Mouse (Mus musculus) hematopoietic stem cell, adult 5-6 weeks (primary cell): ENCODE results near the gene Stx5a. TPM values are rescaled to one million over a fixed set of nuclear protein-coding genes. Genes with fewer than 3 reads are reported as not detected.

Source experiments
- ATAC-seq, 2 experiments: fragments of 125-278 bp in 1 of 2; replicated peaks in 1 of 2; 2 replicates each; pipeline ENCODE4 v1.8.0; 2016 to 2017; ENCODE audit warnings: inconsistent platforms in 2 of 2, mild to moderate bottlenecking in 2 of 2, moderate number of reproducible peaks in 2 of 2, low read depth in 1 of 2, moderate TSS enrichment in 1 of 2; ENCODE audit not compliant: low FRiP score in 2 of 2, poor library complexity in 2 of 2, severe bottlenecking in 2 of 2, insufficient read depth in 1 of 2, low TSS enrichment in 1 of 2
- total RNA-seq: library from RNA; stranded (forward); fragments of 172-1452, 232-1000 nt; gene quantifications from 2 replicates; pipeline ENCODE4 v1.2.3, GENCODE M21; 2017

The Stx5a gene
- total RNA-seq, 1 experiment from 2014 or later: 120 TPM

DNA sequence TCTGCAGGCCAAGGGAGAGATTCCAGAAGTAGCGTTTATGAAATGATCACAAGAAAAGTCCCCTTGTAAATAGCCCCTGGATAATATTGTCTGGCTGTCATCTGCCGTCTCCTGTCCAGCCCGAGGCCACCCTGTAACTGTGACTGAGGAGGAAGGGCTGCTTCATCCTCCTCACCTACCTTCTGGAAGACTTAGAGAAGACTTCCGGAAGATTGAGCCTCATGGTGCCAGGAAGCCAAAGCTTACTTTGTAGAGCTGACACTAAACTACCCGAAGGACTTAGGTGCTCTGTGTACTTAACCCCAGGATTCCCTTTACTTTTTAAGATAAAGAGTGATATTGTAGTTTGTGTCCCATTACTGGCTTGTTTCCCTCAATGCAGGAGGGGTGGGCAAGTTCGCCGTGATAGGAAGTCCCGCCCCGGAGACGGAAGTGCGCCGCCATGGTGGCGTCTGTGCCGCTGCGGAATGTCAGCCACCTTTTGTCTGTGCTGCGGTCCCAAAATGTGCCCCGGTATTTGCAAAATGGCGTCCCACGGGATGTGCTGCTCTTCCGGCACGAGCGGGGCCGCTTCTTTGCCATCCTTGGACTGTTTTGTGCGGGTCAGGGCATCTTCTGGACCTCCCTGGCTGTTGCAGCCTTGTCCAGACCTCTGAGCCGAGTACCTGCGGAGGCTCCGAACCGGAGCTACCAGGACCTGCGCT, 29.5 kb downstream of the Stx5a start, which contains the start of gene Tmem223:
Gene Tmem223 (plus strand): TSS at position 430 of the 704 bp plus-strand sequence.
- ATAC-seq: peak; percentile 55 to 70

GRCm38 (mm10) chr19:8772996-8773395, 31.8 kb downstream of the Stx5a start:
- ATAC-seq: no peak

- ATAC-seq: no peak
Observed at GRCm38 (mm10) chr19:8773409-8773808, 32.2 kb downstream of the Stx5a start.

DNA sequence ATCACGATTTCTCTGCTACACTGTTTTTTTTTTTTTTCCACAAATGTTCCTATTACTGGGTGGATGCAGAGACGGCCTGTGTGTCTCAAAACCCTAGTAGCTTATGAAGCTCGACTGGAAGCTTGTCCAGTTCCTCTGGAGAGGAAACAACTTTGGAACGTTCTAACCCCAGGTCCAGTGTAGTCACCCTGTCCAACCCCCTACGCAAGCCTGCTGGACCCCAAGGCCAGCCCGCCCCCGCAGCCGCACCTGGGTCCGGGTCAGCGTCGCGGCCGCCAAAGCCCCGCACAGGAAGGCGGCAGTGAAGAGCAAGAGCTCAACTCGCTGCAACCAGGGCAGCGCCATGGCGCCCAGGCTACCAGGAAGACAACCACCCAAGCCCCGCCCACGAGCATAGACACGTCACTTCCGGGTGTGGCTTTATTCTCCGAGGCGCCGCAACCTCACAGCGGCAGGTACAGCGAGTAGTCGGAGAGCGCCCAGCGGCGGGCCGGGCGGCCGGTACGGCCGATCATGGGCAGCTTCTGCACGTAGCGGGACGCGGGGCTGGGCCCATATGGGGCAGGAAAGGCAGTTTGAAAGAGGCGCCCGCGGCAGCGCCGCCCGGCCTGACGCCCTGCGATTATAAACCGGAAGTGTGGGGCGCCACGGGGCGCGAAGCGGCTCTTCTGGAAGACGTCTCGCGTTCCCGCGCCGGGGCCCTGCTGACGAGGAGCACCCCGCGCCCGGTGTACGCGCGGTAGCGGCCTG, 33.0 kb downstream of the Stx5a start, which contains the start of gene Tmem179b:
Gene Tmem179b (minus strand): TSS at position 382 of the 750 bp plus-strand sequence.
- ATAC-seq: peak; percentile 78 to 94

DNA sequence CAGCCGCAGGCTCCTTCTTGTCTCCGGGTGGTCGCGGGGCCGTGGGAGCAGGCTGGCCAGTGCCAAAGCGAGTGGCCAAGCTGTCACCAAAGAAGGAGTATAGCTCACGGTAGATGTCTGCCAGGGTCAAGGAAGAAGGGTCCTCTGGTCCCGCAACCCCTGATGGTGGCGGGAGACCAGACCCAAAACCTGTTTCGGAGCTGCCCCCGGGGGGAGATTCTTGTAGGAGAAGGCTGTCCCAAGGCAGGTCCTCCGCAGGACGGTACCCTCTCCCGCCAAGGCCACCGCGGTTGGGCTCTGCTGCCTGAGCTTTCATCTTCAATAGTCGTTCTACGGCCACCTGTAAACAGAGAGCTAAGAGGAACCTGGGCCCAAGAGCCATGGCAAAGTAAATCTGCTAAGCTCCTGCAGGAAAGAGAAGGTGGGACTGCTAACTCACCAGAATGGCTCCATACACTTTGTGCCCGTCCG, 33.8 kb downstream of the Stx5a start:
- ATAC-seq: no peak

DNA sequence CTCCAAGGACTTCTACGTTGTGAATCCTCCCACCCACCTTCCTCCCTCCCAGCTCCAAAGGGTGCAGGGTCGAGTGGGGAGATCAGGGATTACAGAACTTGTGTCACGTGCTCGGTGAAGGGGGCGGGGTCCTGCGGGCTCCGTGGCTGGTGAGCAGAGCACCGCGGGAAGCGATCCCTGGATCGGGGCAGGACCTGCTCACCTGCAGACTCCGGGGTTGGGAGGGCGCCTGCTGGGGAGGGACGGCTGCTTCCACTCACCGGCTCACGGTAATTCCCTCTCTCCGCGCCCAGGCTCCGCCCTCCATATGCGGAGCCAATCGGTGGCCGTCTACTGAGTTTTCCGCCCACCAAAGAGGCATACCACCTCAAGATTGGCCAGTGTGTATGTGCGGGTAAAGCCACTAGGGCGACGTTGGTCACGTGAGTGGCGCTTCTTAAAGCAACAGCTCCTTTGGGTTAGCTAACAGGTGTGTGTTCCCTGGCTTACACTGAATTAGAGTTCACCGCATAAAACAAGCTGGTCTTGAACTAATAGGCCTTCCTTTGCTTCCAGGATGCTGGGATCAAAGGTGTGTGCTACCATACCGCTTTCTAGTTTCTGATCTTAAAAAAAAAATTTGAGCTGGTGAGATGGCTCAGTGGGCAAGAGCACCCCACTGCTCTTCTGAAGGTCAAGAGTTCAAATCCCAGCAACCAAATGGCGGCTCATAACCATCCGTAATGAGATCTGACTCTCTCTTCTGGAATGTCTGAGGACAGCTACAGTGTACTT, 45.0 kb downstream of the Stx5a start, which contains the start of gene Taf6l:
Gene Taf6l (minus strand): TSS at position 410 of the 774 bp plus-strand sequence.
- peak; percentile 98 to 99 for ATAC-seq

- ATAC-seq: no peak
Observed at GRCm38 (mm10) chr19:8788521-8788920, 47.3 kb downstream of the Stx5a start.

DNA sequence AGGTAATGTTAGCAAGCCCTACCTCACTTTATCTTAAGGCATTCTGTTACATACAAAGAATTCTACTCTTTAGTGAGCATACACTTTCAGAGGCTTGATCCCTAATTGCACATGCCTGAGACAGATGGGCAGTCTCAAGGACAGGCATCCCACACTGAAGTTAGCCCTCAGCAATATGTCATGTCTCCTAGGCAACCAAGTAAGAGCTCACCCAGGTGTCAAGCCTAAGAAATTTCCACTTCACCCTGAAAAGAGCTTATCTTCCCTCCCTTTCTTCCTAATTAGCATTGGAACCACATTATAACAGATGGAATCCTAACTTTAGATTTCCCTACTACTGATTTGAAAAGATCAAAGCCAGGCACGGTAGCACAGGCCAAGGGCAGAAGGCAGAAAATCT, 48.0 kb downstream of the Stx5a start:
- ATAC-seq: no peak

DNA sequence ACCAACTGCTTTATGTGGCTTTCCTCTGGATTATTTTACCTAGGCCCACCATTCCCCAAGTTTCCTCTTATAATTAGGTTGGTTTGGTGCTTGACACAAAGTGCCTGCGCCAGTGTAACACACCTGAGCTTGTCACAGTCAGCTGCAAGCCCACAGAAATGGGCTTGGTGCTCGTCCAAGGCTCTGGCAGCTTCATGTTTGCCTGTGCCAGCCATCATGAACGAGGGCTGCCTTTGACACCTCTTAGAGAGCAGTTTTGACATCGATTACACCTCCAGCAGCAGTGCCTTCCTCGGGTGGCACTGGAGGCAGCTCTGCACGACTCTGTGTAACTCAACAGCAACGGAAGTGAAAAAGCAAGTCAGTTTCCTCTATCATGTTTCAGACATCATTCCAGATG, 49.0 kb downstream of the Stx5a start:
- ATAC-seq: no peak

GRCm38 (mm10) chr19:8798264-8798946, 57.2 kb downstream of the Stx5a start, which contains the start of gene Polr2g:
TSS of gene Polr2g (minus strand) at chr19:8798577.
- ATAC-seq: peak; percentile 67 to 77

DNA sequence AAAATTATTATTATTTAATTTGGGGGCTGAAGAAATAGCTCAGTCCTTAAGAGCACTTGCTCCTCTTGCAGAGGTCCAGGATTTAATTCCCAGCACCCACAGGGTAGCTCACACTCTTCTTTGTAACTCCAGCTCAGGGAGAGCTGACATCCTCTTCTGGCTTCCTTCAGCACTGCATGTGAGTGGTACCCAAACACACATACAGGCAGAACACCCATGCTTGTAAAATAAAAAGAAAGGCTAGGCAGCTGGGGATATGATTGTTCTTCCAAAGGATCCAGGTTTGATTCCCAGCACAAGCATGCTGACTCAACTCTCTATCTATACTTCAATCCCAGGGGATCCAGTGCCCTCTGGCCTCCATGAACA, 57.7 kb downstream of the Stx5a start:
- no peak for ATAC-seq

DNA sequence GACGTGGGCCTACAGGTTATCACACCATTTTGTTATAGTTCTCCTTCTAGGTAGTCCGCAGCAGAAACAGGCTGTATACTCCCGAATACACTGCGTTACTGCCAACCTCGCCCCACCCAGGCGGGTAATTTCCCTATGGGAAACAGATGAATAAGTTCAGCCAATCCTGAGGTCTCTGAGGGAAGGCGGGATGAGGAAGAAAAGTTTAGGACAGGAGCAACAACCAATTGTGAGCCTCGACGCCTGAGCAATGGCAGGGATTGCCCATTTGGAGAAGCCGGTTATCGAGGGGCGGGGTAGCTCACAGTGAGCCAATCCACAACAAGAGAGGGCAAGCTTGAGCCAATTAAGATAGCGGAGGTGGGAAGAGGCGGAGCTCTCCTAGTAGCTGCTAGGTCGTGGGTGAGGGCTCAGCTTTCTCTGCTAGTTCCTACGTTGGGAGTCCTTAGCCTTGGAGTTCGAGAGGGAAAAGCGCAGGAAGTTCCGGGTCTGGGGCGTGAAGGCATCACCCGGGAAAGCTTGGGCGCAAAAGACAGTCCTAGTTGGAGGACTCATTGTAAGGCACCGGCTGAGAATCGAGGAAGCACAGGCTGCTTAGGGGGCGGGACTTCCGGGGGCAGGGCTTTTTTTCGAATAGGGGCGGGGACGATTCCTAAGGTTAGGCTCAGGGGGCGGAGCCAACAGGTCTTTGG, 61.1 kb downstream of the Stx5a start, which contains the start of gene Zbtb3:
Gene Zbtb3 (plus strand): TSS at position 426 of the 692 bp plus-strand sequence.
- peak; percentile 91 to 95 for ATAC-seq

- no peak for ATAC-seq
Observed at GRCm38 (mm10) chr19:8803204-8803780, 62.1 kb downstream of the Stx5a start.

- ATAC-seq: 0 out of 4 replicates have a peak, but pooled peaks of 1 of the 2 experiments have one; percentile 15
Observed at GRCm38 (mm10) chr19:8803879-8804660, 62.9 kb downstream of the Stx5a start.
